Mouse (Mus musculus): ENCODE measurements around the gene Klhdc3. TPM values are rescaled to one million over a fixed set of nuclear protein-coding genes. Genes with fewer than 3 reads are reported as not detected.

Gene Klhdc3
- total and polyA plus RNA-seq, 2 experiments from 2014 or later: 117 to 175 TPM

DNA sequence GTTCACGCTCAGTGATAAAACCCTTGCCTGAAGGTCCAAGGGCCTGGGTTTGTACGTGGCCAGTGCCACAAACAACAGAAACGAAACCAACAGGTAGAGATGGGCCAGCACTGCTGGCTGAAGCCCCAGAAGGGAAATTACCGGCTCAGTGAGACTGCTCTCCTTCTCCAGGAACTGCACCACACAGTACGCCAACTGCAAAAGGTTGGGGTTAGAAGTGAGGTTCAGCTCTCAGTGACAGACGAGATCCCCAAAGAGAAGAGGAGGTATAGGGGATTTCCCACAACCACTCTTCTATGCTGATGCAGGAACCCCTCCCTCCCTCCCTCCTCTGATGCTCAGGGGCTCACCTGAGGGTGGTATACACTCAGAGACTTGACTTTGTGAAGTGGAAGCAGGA lies 5.2 kb upstream of the Klhdc3 start:
- Histone ChIP-seq H3K4me3 (ENCODE audit: low read depth, low read length) (no peak overlapping the region), H3K4me1 (ENCODE audit: control insufficient read depth, insufficient read depth) (no peaks in the 10 kb centered on the region), H3K4me2 (ENCODE audit: low read depth, low read length) (no peak overlapping the region), H3K36me3 (replicated peaks; ENCODE audit: control insufficient read depth, insufficient read depth, low read length) (peaks cover 52% of the 10 kb centered on the region), H3K27me3 (ENCODE audit: control insufficient read depth, insufficient read depth, low read length) (no peaks in the 10 kb centered on the region), H3K9ac (replicated peaks; ENCODE audit: low read depth, low read length) (no peak overlapping the region), H3K27ac (ENCODE audit: low read depth) (no peak overlapping the region), H3K9me3 (replicated peaks; ENCODE audit: control insufficient read depth, low read length) (no peaks in the 10 kb centered on the region)
- TF ChIP-seq CTCF (IDR thresholded peaks at IDR 0.05; ENCODE audit: low read depth) (no peak), EP300 (IDR thresholded peaks at IDR 0.05; ENCODE audit: low read depth) (no peak)
- ATAC-seq (ENCODE audit: insufficient read depth, low read depth) (no peak), DNase-seq (ENCODE audit: low spot score) (no peak)
- WGBS: 85% methylated on average over 6 of the region's 6 CpGs

GRCm38 (mm10) chr17:46682654-46683389 lies 2.1 kb upstream of the Klhdc3 start:
- Histone ChIP-seq H3K27me3 (ENCODE audit: control insufficient read depth, insufficient read depth, low read length) (no peaks in the 10 kb centered on the region), H3K36me3 (replicated peaks; ENCODE audit: control insufficient read depth, insufficient read depth, low read length) (peaks cover 49% of the 10 kb centered on the region)

DNA sequence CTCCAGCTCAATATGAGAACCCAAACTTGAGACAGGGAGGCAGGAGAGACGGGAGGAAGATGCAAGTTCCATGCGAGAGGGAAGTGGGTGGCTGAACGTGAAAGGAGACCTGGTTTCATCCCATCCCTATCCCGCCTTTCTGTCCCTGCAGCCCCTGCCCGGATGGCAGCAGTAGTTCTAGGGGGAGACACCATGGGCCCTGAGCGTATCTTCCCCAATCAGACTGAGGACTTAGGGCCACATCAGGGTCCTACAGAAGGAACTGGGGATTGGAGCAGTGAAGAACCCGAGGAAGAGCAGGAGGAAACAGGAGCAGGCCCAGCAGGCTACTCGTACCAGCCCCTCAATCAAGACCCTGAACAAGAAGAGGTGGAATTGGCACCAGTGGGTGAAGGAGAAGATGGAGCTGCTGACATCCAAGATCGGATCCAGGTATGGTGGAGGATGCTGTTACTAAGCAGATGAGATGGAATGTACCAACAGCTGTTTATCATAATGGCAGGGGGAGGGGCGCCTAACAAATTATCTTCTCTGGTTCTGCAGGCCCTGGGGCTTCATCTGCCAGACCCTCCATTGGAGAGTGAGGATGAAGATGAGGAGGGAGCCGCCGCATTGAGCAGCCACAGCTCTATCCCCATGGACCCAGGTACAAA lies 878 bp upstream of the Klhdc3 start:
- Histone ChIP-seq H3K4me3 (ENCODE audit: low read depth, low read length) (peak overlapping the region; percentile 92), H3K27me3 (ENCODE audit: control insufficient read depth, insufficient read depth, low read length) (no peaks in the 10 kb centered on the region), H3K27ac (ENCODE audit: low read depth) (0 out of 2 replicates have a peak overlapping the region, but pooled peaks have one; percentile 47), H3K9ac (replicated peaks; ENCODE audit: low read depth, low read length) (peak overlapping the region; percentile 67), H3K36me3 (replicated peaks; ENCODE audit: control insufficient read depth, insufficient read depth, low read length) (peaks cover 49% of the 10 kb centered on the region), H3K4me1 (ENCODE audit: control insufficient read depth, insufficient read depth) (peaks cover 14% of the 10 kb centered on the region), H3K9me3 (replicated peaks; ENCODE audit: control insufficient read depth, low read length) (no peaks in the 10 kb centered on the region), H3K4me2 (ENCODE audit: low read depth, low read length) (peak overlapping the region; percentile 95)
- 22% methylated on average over 12 of the region's 12 CpGs for WGBS
- DNase-seq (ENCODE audit: low spot score) (no peak), ATAC-seq (ENCODE audit: insufficient read depth, low read depth) (no peak)
- TF ChIP-seq EP300 (IDR thresholded peaks at IDR 0.05; ENCODE audit: low read depth): no peak
- TF ChIP-seq CTCF (IDR thresholded peaks at IDR 0.05; ENCODE audit: low read depth): no peak

More at GRCm38 (mm10) chr17:46682654-46683389, 2.1 kb upstream of the Klhdc3 start:
- no peak overlapping the region for H3K4me2 ChIP-seq (ENCODE audit: low read depth, low read length)
- no peak overlapping the region for H3K9ac ChIP-seq (replicated peaks; ENCODE audit: low read depth, low read length)
- no peak for ATAC-seq (ENCODE audit: insufficient read depth, low read depth)
- H3K9me3 ChIP-seq (replicated peaks; ENCODE audit: control insufficient read depth, low read length): no peaks in the 10 kb centered on the region
- peaks cover 14% of the 10 kb centered on the region for H3K4me1 ChIP-seq (ENCODE audit: control insufficient read depth, insufficient read depth)
- no peak overlapping the region for H3K4me3 ChIP-seq (ENCODE audit: low read depth, low read length)
- WGBS: 87% methylated on average over 16 of the region's 16 CpGs
- H3K27ac ChIP-seq (ENCODE audit: low read depth): no peak overlapping the region
- DNase-seq (ENCODE audit: low spot score): no peak
- TF ChIP-seq EP300 (IDR thresholded peaks at IDR 0.05; ENCODE audit: low read depth): no peak

DNA sequence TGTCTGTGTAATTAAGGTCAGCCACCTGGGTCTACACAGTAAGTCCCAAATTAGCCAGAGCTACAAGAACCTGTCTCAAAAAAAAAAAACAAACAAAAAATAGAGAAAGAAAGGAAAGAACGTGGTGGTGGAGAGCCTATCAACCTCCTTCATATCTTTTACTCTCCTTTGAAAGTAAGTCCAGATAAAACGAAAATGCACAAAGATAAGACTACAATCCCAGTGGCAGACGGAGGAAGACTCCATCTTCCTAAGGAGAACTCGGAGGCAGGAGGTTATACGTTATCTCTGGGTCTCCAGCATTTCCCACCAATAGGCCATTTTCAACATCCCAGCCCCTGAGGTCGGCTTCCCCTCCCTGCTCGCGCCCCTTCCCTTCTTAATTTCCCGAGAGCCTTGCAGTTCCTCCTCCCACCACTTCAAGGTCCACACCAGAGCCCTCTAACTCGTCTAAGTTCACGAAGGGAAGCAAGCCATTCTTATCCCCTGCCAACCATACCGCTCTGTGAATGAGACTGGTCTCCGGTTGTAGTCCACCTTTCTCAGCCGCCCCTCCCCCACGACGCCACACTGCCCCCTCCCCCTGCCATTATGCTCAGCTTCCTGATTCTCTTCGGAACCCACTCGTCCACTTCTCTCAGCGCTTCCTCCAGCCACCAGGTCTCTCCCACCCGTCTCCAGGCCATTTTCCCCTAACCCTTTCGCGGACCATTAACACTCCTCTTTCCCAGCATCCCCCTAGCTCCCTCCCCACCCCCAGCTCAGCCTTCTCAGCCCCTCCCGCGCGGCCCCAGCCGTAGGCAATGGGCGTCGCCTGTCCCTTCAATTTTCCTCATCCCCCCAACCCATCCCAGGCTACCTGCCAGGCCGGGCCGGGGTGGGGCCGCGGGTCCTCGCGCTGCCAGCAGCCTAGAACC lies 613 bp downstream of the Klhdc3 start:
- WGBS: 1% methylated on average over 34 of the region's 34 CpGs
- peak; percentile 18; the same call in 1 of the 2 replicates for TF ChIP-seq CTCF (IDR thresholded peaks at IDR 0.05; ENCODE audit: low read depth)
- no peak for TF ChIP-seq EP300 (IDR thresholded peaks at IDR 0.05; ENCODE audit: low read depth)
- Histone ChIP-seq H3K4me3 (ENCODE audit: low read depth, low read length) (peak overlapping the region; percentile 92), H3K4me1 (ENCODE audit: control insufficient read depth, insufficient read depth) (peaks cover 14% of the 10 kb centered on the region), H3K9me3 (replicated peaks; ENCODE audit: control insufficient read depth, low read length) (no peaks in the 10 kb centered on the region), H3K27me3 (ENCODE audit: control insufficient read depth, insufficient read depth, low read length) (no peaks in the 10 kb centered on the region), H3K36me3 (replicated peaks; ENCODE audit: control insufficient read depth, insufficient read depth, low read length) (peaks cover 49% of the 10 kb centered on the region), H3K4me2 (ENCODE audit: low read depth, low read length) (peak overlapping the region; percentile 95), H3K27ac (ENCODE audit: low read depth) (peak overlapping the region; percentile 87), H3K9ac (replicated peaks; ENCODE audit: low read depth, low read length) (peak overlapping the region; percentile 69)
- DNase-seq (ENCODE audit: low spot score) (peak; percentile 63), ATAC-seq (ENCODE audit: insufficient read depth, low read depth) (peak; percentile 6)

DNA sequence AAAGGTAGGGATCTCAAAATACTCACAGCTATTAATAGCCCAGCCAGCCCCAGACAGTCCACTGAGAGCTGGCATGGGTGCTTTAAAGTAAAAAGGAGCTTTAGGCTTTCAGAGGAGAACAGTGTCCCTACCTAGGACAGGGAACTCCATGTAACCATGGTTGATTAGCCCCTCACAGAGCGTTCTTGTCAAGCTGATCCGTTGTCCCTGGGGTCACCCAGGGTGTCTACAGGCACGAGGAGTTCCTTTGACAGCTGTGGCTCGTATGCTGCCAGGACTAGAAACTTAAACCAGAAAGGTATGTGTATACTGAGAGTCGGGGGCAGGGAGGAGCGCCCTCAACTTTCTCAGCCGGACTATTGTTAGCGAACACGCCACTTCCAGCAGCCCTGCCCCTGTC lies 1.8 kb downstream of the Klhdc3 start:
- TF ChIP-seq CTCF (IDR thresholded peaks at IDR 0.05; ENCODE audit: low read depth) (no peak), EP300 (IDR thresholded peaks at IDR 0.05; ENCODE audit: low read depth) (no peak)
- ATAC-seq (ENCODE audit: insufficient read depth, low read depth) (peak; percentile 3; the same call in 1 of the 2 replicates), DNase-seq (ENCODE audit: low spot score) (peak; percentile 46)
- H3K27ac ChIP-seq (ENCODE audit: low read depth): peak overlapping the region; percentile 87
- H3K4me2 ChIP-seq (ENCODE audit: low read depth, low read length): peak overlapping the region; percentile 95
- 19% methylated on average over 9 of the region's 9 CpGs for WGBS
- no peaks in the 10 kb centered on the region for H3K27me3 ChIP-seq (ENCODE audit: control insufficient read depth, insufficient read depth, low read length)
- peaks cover 18% of the 10 kb centered on the region for H3K4me1 ChIP-seq (ENCODE audit: control insufficient read depth, insufficient read depth)
- H3K4me3 ChIP-seq (ENCODE audit: low read depth, low read length): peak overlapping the region; percentile 92
- peak overlapping the region; percentile 69 for H3K9ac ChIP-seq (replicated peaks; ENCODE audit: low read depth, low read length)
- no peaks in the 10 kb centered on the region for H3K9me3 ChIP-seq (replicated peaks; ENCODE audit: control insufficient read depth, low read length)
- peaks cover 40% of the 10 kb centered on the region for H3K36me3 ChIP-seq (replicated peaks; ENCODE audit: control insufficient read depth, insufficient read depth, low read length)

All from heart, postnatal 0 days (tissue).